Mouse (Mus musculus) embryonic facial prominence, embryonic 13.5 days (tissue): ENCODE measurements at regions not wholly inside any gene's neighbourhood (a gene's known extent, or its start where the extent isn't known, plus 50 kb on each side); places are given as distances from the start of the nearest gene placed in this dataset.

ENCODE experiments used
- ATAC-seq: fragments of 200-750 bp; cut with Nextera tagmentation; 2 replicates; pipeline ENCODE4 v1.8.0; 2017; ENCODE audit warnings: low read depth; ENCODE audit not compliant: insufficient number of reproducible peaks, insufficient read depth, low FRiP score, low TSS enrichment
- H3K27ac ChIP-seq: fragments of 300-500 bp; sonication (generic); 2 replicates; pipeline ENCODE4 v1.5.1; 2015; ENCODE audit warnings: moderate library complexity, mild to moderate bottlenecking, inconsistent platforms
- H3K27me3 ChIP-seq: fragments of 300-500 bp; sonication (generic); 2 replicates; pipeline ENCODE4 v1.6.1; 2015; ENCODE audit warnings: mild to moderate bottlenecking, inconsistent platforms
- H3K36me3 ChIP-seq: fragments of 300-500 bp; sonication (generic); 2 replicates; pipeline ENCODE4 v1.6.1; 2015; ENCODE audit warnings: mild to moderate bottlenecking, inconsistent platforms
- H3K4me1 ChIP-seq: fragments of 300-500 bp; sonication (generic); 2 replicates; pipeline ENCODE4 v1.6.1; 2015; ENCODE audit warnings: inconsistent platforms
- H3K4me2 ChIP-seq: fragments of 300-500 bp; sonication (generic); 2 replicates; pipeline ENCODE4 v1.6.1; 2015; ENCODE audit warnings: moderate library complexity, mild to moderate bottlenecking, inconsistent platforms
- H3K4me3 ChIP-seq: fragments of 300-500 bp; sonication (generic); 2 replicates; pipeline ENCODE4 v1.5.1; 2015; ENCODE audit warnings: mild to moderate bottlenecking, inconsistent platforms
- H3K9ac ChIP-seq: fragments of 300-500 bp; sonication (generic); 2 replicates; pipeline ENCODE4 v1.6.1; 2015; ENCODE audit warnings: mild to moderate bottlenecking, inconsistent platforms
- H3K9me3 ChIP-seq: fragments of 300-500 bp; sonication (generic); 2 replicates; pipeline ENCODE4 v1.6.1; 2016; ENCODE audit warnings: inconsistent platforms
- WGBS: fragments of 180-500 bp; shearing (Covaris S2); methylation state at CpG from one replicate; pipeline ENCODE4 v1.1.7; 2015; ENCODE audit warnings: mixed read lengths; 5-methylcytosine and 5-hydroxymethylcytosine counted together

DNA sequence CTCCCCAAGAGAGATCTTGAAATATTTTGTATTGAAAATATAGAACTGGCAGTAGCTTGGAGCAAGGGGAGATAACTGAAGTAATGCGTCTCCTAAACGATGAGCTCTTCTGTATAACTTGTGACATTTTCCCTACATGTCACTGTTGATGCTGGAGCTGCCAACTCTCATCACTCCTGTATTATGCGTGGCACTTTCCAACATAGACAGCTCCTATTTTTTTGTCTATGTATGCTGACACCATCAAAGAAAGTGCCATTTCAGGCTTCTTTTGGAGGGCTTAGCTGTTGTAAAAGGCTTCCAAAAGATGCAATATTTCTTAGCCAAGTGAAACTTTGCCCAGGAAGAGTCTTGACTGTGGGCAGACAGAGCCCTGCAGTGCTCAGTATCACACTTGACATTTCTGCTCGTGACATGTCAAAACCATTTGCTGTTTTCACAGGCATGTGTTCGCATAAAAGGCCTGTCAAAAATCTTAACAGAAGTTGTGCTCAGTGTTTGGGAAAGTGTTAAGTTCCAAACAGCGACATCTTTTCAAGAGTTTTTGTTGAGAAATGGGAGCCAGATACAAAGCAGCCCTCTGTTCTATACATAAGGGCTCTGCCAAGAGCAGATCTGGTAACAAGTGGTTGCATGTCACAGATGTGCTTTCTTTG is 53.6 kb upstream of the Otol1 start:
- WGBS, result 57% methylated on average over 6 of the region's 6 CpGs
- ATAC-seq, result no peak
- Histone ChIP-seq H3K27me3 (no peaks in the 10 kb centered on the region), H3K27ac (no peak overlapping the region), H3K36me3 (no peaks in the 10 kb centered on the region), H3K4me1 (peaks cover 4% of the 10 kb centered on the region; the same call in 1 of the 2 replicates), H3K4me2 (no peak overlapping the region), H3K4me3 (no peak overlapping the region), H3K9me3 (no peaks in the 10 kb centered on the region), H3K9ac (no peak overlapping the region)

DNA sequence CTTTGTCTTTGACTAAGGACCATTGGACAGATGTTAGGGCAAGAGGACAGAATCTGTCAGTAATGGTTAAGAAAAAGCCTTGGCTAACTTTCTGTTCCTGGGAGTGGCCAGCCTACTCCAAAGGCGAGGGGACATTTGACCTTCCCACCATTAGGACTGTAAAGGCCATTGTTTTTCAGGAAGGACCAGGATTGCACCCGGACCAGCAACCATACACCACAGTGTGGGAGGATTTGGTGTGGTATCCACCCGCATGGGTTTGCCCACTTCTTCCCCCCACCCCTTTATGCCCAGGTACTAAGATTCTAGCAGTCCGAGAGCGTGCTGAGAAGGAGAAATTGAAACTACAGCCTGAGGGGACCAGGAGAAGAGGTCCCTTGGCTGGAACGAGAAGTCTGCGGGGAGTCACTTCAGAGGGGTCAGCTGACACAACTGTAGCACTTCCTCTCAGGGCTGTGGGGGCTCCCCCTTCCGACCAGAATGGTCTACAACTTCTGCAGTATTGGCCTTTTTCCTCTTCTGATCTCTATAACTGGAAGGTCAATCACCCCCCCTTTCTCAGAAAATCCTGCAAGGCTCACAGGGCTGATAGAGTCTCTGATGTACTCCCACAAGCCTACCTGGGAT is 63.2 kb upstream of the Sptssb start:
- H3K9me3 ChIP-seq, result no peaks in the 10 kb centered on the region
- H3K36me3 ChIP-seq, result no peaks in the 10 kb centered on the region
- no peak overlapping the region for H3K27ac ChIP-seq
- H3K27me3 ChIP-seq, result no peaks in the 10 kb centered on the region
- WGBS, result 60% methylated on average over 8 of the region's 8 CpGs
- peaks cover 18% of the 10 kb centered on the region for H3K4me1 ChIP-seq
- ATAC-seq, result no peak
- no peak overlapping the region for H3K4me3 ChIP-seq
- no peak overlapping the region for H3K9ac ChIP-seq
- H3K4me2 ChIP-seq, result no peak overlapping the region

DNA sequence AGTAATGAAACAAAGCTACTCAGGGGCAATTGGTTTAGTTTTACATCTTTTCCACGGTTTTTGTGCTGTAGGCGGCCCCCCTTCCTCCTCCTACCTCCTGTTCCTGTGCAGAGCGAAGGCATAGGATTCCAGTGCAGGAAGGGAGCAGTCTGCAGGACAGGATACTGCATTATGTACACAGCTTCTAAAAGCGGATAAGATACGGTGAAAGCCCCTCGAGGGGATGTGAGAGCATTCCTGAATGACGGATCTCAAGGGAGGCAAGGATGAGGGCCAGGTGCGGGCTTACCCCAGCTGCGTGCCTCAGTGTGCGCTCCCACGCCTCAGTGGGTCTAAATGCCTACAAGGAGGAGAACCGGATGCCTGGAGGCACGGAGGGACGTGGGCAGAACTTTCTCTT is 53.1 kb upstream of the Sptssb start:
- H3K27ac ChIP-seq, result no peak overlapping the region

DNA sequence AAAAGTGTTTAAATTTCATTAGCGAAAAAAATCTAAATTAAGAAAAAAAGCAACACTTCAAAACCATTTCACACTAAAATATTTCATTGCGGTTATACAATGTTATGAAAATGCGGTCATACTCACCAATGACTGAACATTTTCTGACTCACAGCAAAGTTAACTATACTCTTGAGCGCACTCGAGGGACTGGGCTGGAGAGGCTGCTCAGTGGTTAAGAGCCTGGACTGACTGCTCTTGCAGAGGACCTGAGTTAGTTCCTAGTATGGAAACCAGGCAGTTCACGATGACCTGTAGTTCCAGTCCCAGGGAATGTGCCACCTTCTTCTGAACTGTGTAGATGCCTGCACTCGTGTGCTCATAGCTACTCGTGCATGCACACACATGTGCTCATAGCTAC is 50.3 kb upstream of the Sptssb start:
- H3K36me3 ChIP-seq, result no peaks in the 10 kb centered on the region
- H3K27me3 ChIP-seq, result no peaks in the 10 kb centered on the region
- no peak overlapping the region for H3K4me2 ChIP-seq
- no peaks in the 10 kb centered on the region for H3K9me3 ChIP-seq
- no peak for ATAC-seq
- peaks cover 5% of the 10 kb centered on the region for H3K4me1 ChIP-seq
- 87% methylated on average over 8 of the region's 8 CpGs for WGBS
- H3K27ac ChIP-seq, result no peak overlapping the region
- no peak overlapping the region for H3K9ac ChIP-seq
- H3K4me3 ChIP-seq, result no peak overlapping the region

More for the DNA sequence above, 53.1 kb upstream of the Sptssb start:
- peak overlapping the region; percentile 53 for H3K4me2 ChIP-seq
- H3K4me3 ChIP-seq, result peak overlapping the region; percentile 21; the same call in 1 of the 2 replicates
- WGBS, result 5% methylated on average over 14 of the region's 14 CpGs
- H3K36me3 ChIP-seq, result no peaks in the 10 kb centered on the region
- no peak for ATAC-seq
- peaks cover 5% of the 10 kb centered on the region for H3K4me1 ChIP-seq
- no peaks in the 10 kb centered on the region for H3K9me3 ChIP-seq
- no peaks in the 10 kb centered on the region for H3K27me3 ChIP-seq
- peak overlapping the region; percentile 51; the same call in 1 of the 2 replicates for H3K9ac ChIP-seq
